Mouse (Mus musculus) liver, embryonic 15.5 days (tissue): Measurements from ENCODE around the gene Gm13283. TPM values are rescaled to one million over a fixed set of nuclear protein-coding genes. Genes with fewer than 3 reads are reported as not detected.
"Not testable (repeated sequence)": the region's sequence is repeated elsewhere in the genome, so short reads cannot be mapped to it uniquely, and the experiment has no call there.

ENCODE experiments used
- ATAC-seq: fragments of 200-750 bp; cut with Nextera tagmentation; 2 replicates; pipeline ENCODE4 v1.8.0; 2017; ENCODE audit warnings: moderate number of reproducible peaks, mild to moderate bottlenecking, moderate library complexity; ENCODE audit not compliant: insufficient read depth
- H3K27ac ChIP-seq: fragments of 300-500 bp; sonication (generic); replicated peaks from 2 replicates; pipeline ENCODE4 v1.5.1; 2015; ENCODE audit warnings: mild to moderate bottlenecking, inconsistent platforms
- H3K27me3 ChIP-seq: fragments of 300-500 bp; sonication (generic); 2 replicates; pipeline ENCODE4 v1.6.1; 2015; ENCODE audit warnings: mild to moderate bottlenecking, inconsistent platforms
- H3K36me3 ChIP-seq: fragments of 300-500 bp; sonication (generic); replicated peaks from 2 replicates; pipeline ENCODE4 v1.6.1; 2015; ENCODE audit warnings: moderate library complexity, mild to moderate bottlenecking, inconsistent platforms
- H3K4me1 ChIP-seq: fragments of 300-500 bp; sonication (generic); replicated peaks from 2 replicates; pipeline ENCODE4 v1.6.1; 2015; ENCODE audit warnings: inconsistent platforms
- H3K4me2 ChIP-seq: fragments of 300-500 bp; sonication (generic); 2 replicates; pipeline ENCODE4 v1.6.1; 2015; ENCODE audit warnings: moderate library complexity, mild to moderate bottlenecking, inconsistent platforms
- H3K4me3 ChIP-seq: fragments of 300-500 bp; sonication (generic); replicated peaks from 2 replicates; pipeline ENCODE4 v1.5.1; 2015; ENCODE audit warnings: mild to moderate bottlenecking, inconsistent platforms
- H3K9ac ChIP-seq: fragments of 300-500 bp; sonication (generic); 2 replicates; pipeline ENCODE4 v1.6.1; 2015; ENCODE audit warnings: moderate library complexity, mild to moderate bottlenecking, inconsistent platforms
- H3K9me3 ChIP-seq: fragments of 300-500 bp; sonication (generic); replicated peaks from 2 replicates; pipeline ENCODE4 v1.6.1; 2016; ENCODE audit warnings: inconsistent platforms
- WGBS: fragments of 180-500 bp; shearing (Covaris S2); methylation state at CpG from one replicate; pipeline ENCODE4 v1.1.7; 2015; ENCODE audit warnings: mixed read lengths; ENCODE audit not compliant: insufficient replicate concordance; 5-methylcytosine and 5-hydroxymethylcytosine counted together
- polyA plus RNA-seq: library from polyadenylated mRNA; unstranded; fragments of >200 nt; fragmentation: Nextera tagmentation; extraction: Ambion mirVana; gene quantifications from 2 replicates; pipeline ENCODE4 v1.2.1, GENCODE M21; 2015

Gene Gm13283
- polyA plus RNA-seq, 1 experiment from 2014 or later, result not detected

DNA sequence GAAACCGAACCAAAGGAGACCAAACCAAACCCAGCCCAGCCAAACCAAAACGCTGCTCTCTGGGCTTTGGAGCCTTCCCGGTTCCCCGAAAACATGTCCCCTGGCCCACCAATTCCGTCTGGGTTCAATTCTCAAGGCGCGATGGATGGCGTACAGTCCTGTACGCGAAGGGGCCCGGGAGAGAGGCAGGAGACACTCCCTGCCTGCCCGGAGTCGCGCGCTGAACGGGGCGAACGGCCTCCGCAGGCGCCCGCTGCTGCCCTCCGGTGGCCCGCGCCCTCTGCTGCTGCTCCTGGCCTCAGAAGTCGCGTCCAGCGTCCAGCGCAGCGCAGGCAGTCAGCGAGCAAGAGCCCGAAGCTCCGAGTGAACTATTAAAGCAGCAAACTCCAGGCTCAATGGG lies 13.6 kb downstream of the Gm13283 start, which contains the start of gene Gm13290:
Gene Gm13290 (plus strand): TSS at position 301 of the 400 bp plus-strand sequence.
- not testable (repeated sequence) for H3K27me3 ChIP-seq, H3K4me1 ChIP-seq, H3K36me3 ChIP-seq, H3K4me2 ChIP-seq, H3K4me3 ChIP-seq, H3K9me3 ChIP-seq, H3K9ac ChIP-seq, H3K27ac ChIP-seq, ATAC-seq
- no CpG with 5 or more reads among the region's 32 CpGs for WGBS

DNA sequence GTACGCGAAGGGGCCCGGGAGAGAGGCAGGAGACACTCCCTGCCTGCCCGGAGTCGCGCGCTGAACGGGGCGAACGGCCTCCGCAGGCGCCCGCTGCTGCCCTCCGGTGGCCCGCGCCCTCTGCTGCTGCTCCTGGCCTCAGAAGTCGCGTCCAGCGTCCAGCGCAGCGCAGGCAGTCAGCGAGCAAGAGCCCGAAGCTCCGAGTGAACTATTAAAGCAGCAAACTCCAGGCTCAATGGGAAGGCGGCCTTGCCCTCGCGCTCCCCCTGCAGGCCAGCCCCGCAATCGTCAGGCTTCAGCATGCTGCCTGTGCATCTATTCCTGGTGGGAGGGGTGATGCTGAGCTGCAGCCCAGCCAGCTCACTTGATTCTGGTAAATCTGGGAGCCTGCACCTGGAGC lies 16.7 kb downstream of the Gm13283 start, which contains the start of gene Gm13289:
Gene Gm13289 (plus strand): TSS at position 301 of the 400 bp plus-strand sequence.
- not testable (repeated sequence) for H3K36me3 ChIP-seq, H3K9ac ChIP-seq, H3K4me1 ChIP-seq, H3K27ac ChIP-seq, H3K4me2 ChIP-seq, ATAC-seq, H3K9me3 ChIP-seq, H3K4me3 ChIP-seq, H3K27me3 ChIP-seq
- no CpG with 5 or more reads among the region's 29 CpGs for WGBS

DNA sequence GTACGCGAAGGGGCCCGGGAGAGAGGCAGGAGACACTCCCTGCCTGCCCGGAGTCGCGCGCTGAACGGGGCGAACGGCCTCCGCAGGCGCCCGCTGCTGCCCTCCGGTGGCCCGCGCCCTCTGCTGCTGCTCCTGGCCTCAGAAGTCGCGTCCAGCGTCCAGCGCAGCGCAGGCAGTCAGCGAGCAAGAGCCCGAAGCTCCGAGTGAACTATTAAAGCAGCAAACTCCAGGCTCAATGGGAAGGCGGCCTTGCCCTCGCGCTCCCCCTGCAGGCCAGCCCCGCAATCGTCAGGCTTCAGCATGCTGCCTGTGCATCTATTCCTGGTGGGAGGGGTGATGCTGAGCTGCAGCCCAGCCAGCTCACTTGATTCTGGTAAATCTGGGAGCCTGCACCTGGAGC lies 19.6 kb downstream of the Gm13283 start, which contains the start of gene Gm13272:
Gene Gm13272 (plus strand): TSS at position 301 of the 400 bp plus-strand sequence.
- not testable (repeated sequence) for H3K4me1 ChIP-seq, H3K27ac ChIP-seq, H3K27me3 ChIP-seq, H3K9ac ChIP-seq, ATAC-seq, H3K9me3 ChIP-seq, H3K36me3 ChIP-seq, H3K4me3 ChIP-seq, H3K4me2 ChIP-seq
- WGBS, result no CpG with 5 or more reads among the region's 29 CpGs

DNA sequence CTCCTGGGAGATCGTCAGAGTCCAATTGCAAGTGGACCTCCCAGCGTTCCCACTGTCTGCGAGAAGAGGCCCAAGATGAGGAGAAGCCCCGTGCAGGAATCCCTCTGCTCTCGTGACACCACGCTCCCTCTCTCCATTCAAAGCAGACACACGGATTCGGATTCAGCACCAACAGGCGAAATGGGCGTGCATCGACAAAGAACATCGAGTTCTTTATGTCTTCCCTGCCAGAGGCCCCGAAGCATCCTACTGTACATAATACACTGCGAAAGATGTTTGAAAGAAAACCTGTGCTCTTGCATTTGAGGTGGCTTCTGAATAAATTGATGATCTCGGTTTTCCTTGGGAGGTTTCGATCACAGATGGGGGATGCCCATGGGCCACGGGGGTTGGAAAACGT lies 20.4 kb downstream of the Gm13283 start:
- not testable (repeated sequence) for H3K36me3 ChIP-seq, H3K9me3 ChIP-seq, H3K4me3 ChIP-seq, H3K27me3 ChIP-seq, H3K9ac ChIP-seq, ATAC-seq, H3K27ac ChIP-seq, H3K4me2 ChIP-seq, H3K4me1 ChIP-seq
- WGBS, result 49% methylated on average over 16 of the region's 18 CpGs

DNA sequence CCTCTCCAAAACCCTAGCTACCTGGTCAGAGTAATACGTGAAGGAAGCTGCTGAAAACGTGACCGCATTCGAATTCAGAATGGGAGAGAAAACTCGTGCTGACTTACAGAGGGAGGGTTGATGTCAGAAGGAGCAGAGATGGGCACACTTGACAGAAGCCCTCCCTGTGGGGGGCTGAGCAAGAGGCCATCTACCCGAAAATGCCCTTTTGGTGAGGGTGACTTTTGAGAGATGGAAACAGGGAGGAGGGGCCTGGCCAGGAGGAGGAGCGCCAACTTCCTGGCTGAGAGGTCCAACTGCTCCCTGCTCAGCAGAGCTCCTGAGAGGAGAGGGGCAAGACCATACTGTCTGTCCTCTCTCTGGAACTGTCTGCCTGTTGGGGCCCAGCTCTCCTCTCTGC lies 21.9 kb downstream of the Gm13283 start, which contains the start of gene Ifnz:
Gene Ifnz (plus strand): TSS at position 301 of the 400 bp plus-strand sequence.
- H3K4me1 ChIP-seq, H3K27ac ChIP-seq, H3K27me3 ChIP-seq, H3K36me3 ChIP-seq, H3K9ac ChIP-seq, H3K9me3 ChIP-seq, ATAC-seq: not testable (repeated sequence)
- 4% methylated on average over 4 of the region's 7 CpGs for WGBS
- peak within 1 kb of the TSS; percentile 54 for H3K4me2 ChIP-seq
- H3K4me3 ChIP-seq, result peak within 1 kb of the TSS; percentile 24; the same call in 1 of the 2 replicates

DNA sequence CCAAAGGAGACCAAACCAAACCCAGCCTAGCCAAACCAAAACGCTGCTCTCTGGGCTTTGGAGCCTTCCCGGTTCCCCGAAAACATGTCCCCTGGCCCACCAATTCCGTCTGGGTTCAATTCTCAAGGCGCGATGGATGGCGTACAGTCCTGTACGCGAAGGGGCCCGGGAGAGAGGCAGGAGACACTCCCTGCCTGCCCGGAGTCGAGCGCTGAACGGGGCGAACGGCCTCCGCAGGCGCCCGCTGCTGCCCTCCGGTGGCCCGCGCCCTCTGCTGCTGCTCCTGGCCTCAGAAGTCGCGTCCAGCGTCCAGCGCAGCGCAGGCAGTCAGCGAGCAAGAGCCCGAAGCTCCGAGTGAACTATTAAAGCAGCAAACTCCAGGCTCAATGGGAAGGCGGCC lies 22.4 kb downstream of the Gm13283 start:
- not testable (repeated sequence) for H3K27ac ChIP-seq, H3K9me3 ChIP-seq, H3K27me3 ChIP-seq, ATAC-seq, H3K9ac ChIP-seq, H3K36me3 ChIP-seq, H3K4me1 ChIP-seq
- Histone ChIP-seq H3K4me2 (peak overlapping the region; percentile 54), H3K4me3 (peak overlapping the region; percentile 24; the same call in 1 of the 2 replicates)
- WGBS, result 0% methylated on average over 13 of the region's 31 CpGs

DNA sequence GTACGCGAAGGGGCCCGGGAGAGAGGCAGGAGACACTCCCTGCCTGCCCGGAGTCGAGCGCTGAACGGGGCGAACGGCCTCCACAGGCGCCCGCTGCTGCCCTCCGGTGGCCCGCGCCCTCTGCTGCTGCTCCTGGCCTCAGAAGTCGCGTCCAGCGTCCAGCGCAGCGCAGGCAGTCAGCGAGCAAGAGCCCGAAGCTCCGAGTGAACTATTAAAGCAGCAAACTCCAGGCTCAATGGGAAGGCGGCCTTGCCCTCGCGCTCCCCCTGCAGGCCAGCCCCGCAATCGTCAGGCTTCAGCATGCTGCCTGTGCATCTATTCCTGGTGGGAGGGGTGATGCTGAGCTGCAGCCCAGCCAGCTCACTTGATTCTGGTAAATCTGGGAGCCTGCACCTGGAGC lies 25.5 kb downstream of the Gm13283 start, which contains the start of gene Gm13276:
Gene Gm13276 (plus strand): TSS at position 301 of the 400 bp plus-strand sequence.
- not testable (repeated sequence) for H3K4me2 ChIP-seq, H3K4me3 ChIP-seq, H3K9me3 ChIP-seq, ATAC-seq, H3K27ac ChIP-seq, H3K27me3 ChIP-seq, H3K9ac ChIP-seq, H3K4me1 ChIP-seq, H3K36me3 ChIP-seq
- WGBS, result no CpG with 5 or more reads among the region's 27 CpGs

DNA sequence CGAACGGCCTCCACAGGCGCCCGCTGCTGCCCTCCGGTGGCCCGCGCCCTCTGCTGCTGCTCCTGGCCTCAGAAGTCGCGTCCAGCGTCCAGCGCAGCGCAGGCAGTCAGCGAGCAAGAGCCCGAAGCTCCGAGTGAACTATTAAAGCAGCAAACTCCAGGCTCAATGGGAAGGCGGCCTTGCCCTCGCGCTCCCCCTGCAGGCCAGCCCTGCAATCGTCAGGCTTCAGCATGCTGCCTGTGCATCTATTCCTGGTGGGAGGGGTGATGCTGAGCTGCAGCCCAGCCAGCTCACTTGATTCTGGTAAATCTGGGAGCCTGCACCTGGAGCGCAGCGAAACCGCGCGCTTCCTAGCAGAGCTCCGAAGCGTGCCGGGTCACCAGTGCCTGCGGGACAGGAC lies 28.5 kb downstream of the Gm13283 start, which contains the start of gene Gm13277:
Gene Gm13277 (plus strand): TSS at position 231 of the 400 bp plus-strand sequence.
- not testable (repeated sequence) for H3K9me3 ChIP-seq, H3K27me3 ChIP-seq, H3K4me1 ChIP-seq, H3K4me2 ChIP-seq, H3K9ac ChIP-seq, ATAC-seq, H3K27ac ChIP-seq, H3K4me3 ChIP-seq, H3K36me3 ChIP-seq
- WGBS, result 0% methylated on average over 4 of the region's 28 CpGs

DNA sequence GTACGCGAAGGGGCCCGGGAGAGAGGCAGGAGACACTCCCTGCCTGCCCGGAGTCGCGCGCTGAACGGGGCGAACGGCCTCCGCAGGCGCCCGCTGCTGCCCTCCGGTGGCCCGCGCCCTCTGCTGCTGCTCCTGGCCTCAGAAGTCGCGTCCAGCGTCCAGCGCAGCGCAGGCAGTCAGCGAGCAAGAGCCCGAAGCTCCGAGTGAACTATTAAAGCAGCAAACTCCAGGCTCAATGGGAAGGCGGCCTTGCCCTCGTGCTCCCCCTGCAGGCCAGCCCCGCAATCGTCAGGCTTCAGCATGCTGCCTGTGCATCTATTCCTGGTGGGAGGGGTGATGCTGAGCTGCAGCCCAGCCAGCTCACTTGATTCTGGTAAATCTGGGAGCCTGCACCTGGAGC lies 31.3 kb downstream of the Gm13283 start, which contains the start of gene Gm13278:
Gene Gm13278 (plus strand): TSS at position 301 of the 400 bp plus-strand sequence.
- ATAC-seq, H3K27me3 ChIP-seq: not testable (repeated sequence)
- WGBS, result no CpG with 5 or more reads among the region's 28 CpGs

DNA sequence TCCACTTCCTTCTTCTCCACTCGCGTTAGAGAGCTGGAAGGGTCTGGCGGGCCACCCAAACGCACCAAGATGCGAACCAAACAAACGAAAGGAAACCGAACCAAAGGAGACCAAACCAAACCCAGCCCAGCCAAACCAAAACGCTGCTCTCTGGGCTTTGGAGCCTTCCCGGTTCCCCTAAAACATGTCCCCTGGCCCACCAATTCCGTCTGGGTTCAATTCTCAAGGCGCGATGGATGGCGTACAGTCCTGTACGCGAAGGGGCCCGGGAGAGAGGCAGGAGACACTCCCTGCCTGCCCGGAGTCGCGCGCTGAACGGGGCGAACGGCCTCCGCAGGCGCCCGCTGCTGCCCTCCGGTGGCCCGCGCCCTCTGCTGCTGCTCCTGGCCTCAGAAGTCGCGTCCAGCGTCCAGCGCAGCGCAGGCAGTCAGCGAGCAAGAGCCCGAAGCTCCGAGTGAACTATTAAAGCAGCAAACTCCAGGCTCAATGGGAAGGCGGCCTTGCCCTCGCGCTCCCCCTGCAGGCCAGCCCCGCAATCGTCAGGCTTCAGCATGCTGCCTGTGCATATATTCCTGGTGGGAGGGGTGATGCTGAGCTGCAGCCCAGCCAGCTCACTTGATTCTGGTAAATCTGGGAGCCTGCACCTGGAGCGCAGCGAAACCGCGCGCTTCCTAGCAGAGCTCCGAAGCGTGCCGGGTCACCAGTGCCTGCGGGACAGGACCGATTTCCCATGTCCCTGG lies 34.2 kb downstream of the Gm13283 start, which contains the start of gene Gm13275:
Gene Gm13275 (plus strand): TSS at position 552 of the 740 bp plus-strand sequence.
- not testable (repeated sequence) for H3K4me3 ChIP-seq, H3K27ac ChIP-seq
- WGBS, result 0% methylated on average over 18 of the region's 52 CpGs

More for the DNA sequence above, 31.3 kb downstream of the Gm13283 start, which contains the start of gene Gm13278:
- H3K4me1 ChIP-seq, H3K4me3 ChIP-seq, H3K4me2 ChIP-seq, H3K36me3 ChIP-seq, H3K9me3 ChIP-seq, H3K9ac ChIP-seq, H3K27ac ChIP-seq: not testable (repeated sequence)

DNA sequence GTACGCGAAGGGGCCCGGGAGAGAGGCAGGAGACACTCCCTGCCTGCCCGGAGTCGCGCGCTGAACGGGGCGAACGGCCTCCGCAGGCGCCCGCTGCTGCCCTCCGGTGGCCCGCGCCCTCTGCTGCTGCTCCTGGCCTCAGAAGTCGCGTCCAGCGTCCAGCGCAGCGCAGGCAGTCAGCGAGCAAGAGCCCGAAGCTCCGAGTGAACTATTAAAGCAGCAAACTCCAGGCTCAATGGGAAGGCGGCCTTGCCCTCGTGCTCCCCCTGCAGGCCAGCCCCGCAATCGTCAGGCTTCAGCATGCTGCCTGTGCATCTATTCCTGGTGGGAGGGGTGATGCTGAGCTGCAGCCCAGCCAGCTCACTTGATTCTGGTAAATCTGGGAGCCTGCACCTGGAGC lies 37.2 kb downstream of the Gm13283 start, which contains the start of gene Gm13279:
Gene Gm13279 (plus strand): TSS at position 301 of the 400 bp plus-strand sequence.
- not testable (repeated sequence) for H3K4me3 ChIP-seq, H3K4me1 ChIP-seq, H3K27ac ChIP-seq, H3K9me3 ChIP-seq, H3K9ac ChIP-seq, H3K4me2 ChIP-seq, ATAC-seq, H3K27me3 ChIP-seq, H3K36me3 ChIP-seq
- no CpG with 5 or more reads among the region's 28 CpGs for WGBS

More for the DNA sequence above, 34.2 kb downstream of the Gm13283 start, which contains the start of gene Gm13275:
- H3K27me3 ChIP-seq, H3K9me3 ChIP-seq, H3K4me2 ChIP-seq, H3K4me1 ChIP-seq, ATAC-seq, H3K9ac ChIP-seq, H3K36me3 ChIP-seq: not testable (repeated sequence)
